Mouse (Mus musculus): ENCODE results near the gene Aig1. TPM values are rescaled to one million over a fixed set of nuclear protein-coding genes. Genes with fewer than 3 reads are reported as not detected.

Aig1 gene
- total and polyA plus RNA-seq, 3 experiments: 54.5 to 71.0 (median 62.8) TPM

- no peaks in the 10 kb centered on the region for H3K4me1 ChIP-seq (ENCODE audit: control insufficient read depth, insufficient read depth, low read length)
- intact Hi-C loops (cut with DNase I): no loop called here
- H3K27me3 ChIP-seq (ENCODE audit: control insufficient read depth, insufficient read depth, low read length): no peaks in the 10 kb centered on the region
- no peaks in the 10 kb centered on the region for H3K79me2 ChIP-seq (replicated peaks; ENCODE audit: control insufficient read depth, insufficient read depth, low read length)
- no peak for TF ChIP-seq EP300 (IDR thresholded peaks at IDR 0.05; ENCODE audit: insufficient read depth, low read depth, low read length)
- TF ChIP-seq POLR2A (IDR thresholded peaks at IDR 0.05; ENCODE audit: insufficient read depth, low read depth, low read length): no peak
- TF ChIP-seq CTCF (IDR thresholded peaks at IDR 0.05): no peak
- 80% methylated on average over 9 of the region's 9 CpGs for WGBS
- no peak overlapping the region for H3K9ac ChIP-seq (ENCODE audit: low read depth, low read length)
- H3K36me3 ChIP-seq (ENCODE audit: control insufficient read depth, insufficient read depth, low read length): no peaks in the 10 kb centered on the region; the same call in 1 of the 2 replicates
- no peak overlapping the region for H3K4me3 ChIP-seq
- no peak for DNase-seq
- no peak overlapping the region for H3K27ac ChIP-seq
These were observed 80.7 kb downstream of the Aig1 start for GRCm38 (mm10) chr10:13788057-13788456.

GRCm38 (mm10) chr10:13782774-13783173, 86.0 kb downstream of the Aig1 start:
- Histone ChIP-seq H3K36me3 (ENCODE audit: control insufficient read depth, insufficient read depth, low read length) (no peaks in the 10 kb centered on the region), H3K27me3 (ENCODE audit: control insufficient read depth, insufficient read depth, low read length) (no peaks in the 10 kb centered on the region), H3K79me2 (replicated peaks; ENCODE audit: control insufficient read depth, insufficient read depth, low read length) (no peaks in the 10 kb centered on the region), H3K4me1 (ENCODE audit: control insufficient read depth, insufficient read depth, low read length) (no peaks in the 10 kb centered on the region), H3K9ac (ENCODE audit: low read depth, low read length) (no peak overlapping the region), H3K4me3 (no peak overlapping the region), H3K27ac (no peak overlapping the region)
- WGBS: 78% methylated on average over 5 of the region's 5 CpGs
- no peak for TF ChIP-seq POLR2A (IDR thresholded peaks at IDR 0.05; ENCODE audit: insufficient read depth, low read depth, low read length)
- no peak for TF ChIP-seq EP300 (IDR thresholded peaks at IDR 0.05; ENCODE audit: insufficient read depth, low read depth, low read length)
- no peak for TF ChIP-seq CTCF (IDR thresholded peaks at IDR 0.05)
- intact Hi-C loops (cut with DNase I): no loop called here
- DNase-seq: no peak

DNA sequence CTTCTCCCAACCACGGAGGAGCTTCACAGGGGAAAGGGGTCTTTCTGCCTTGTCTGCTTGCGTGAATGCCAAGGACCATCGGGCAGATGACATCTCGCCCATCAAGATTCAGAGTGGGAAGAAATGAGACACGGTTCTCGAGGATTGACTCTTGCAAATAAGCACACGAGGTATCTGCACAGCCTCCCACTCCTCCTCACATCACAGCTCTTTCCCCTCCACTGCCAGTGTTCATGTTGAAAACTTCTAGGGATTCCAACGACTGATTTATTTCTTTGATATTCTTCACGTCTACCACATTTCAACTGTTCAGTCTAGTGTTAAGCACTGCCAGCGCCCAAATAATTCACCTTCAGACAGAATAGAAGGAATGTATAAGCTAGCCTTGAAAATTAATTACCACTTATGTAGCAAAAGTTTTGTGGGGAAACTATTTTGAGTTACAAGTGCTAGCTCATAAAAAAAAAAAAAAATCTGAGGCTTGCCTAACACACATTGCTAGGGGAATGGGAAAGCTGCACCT, 86.5 kb downstream of the Aig1 start:
- Histone ChIP-seq H3K79me2 (replicated peaks; ENCODE audit: control insufficient read depth, insufficient read depth, low read length) (no peaks in the 10 kb centered on the region), H3K4me3 (no peak overlapping the region), H3K9ac (ENCODE audit: low read depth, low read length) (no peak overlapping the region), H3K27me3 (ENCODE audit: control insufficient read depth, insufficient read depth, low read length) (no peaks in the 10 kb centered on the region), H3K27ac (no peak overlapping the region), H3K4me1 (ENCODE audit: control insufficient read depth, insufficient read depth, low read length) (no peaks in the 10 kb centered on the region), H3K36me3 (ENCODE audit: control insufficient read depth, insufficient read depth, low read length) (no peaks in the 10 kb centered on the region)
- 86% methylated on average over 10 of the region's 10 CpGs for WGBS
- TF ChIP-seq CTCF (IDR thresholded peaks at IDR 0.05) (no peak), POLR2A (IDR thresholded peaks at IDR 0.05; ENCODE audit: insufficient read depth, low read depth, low read length) (no peak), EP300 (IDR thresholded peaks at IDR 0.05; ENCODE audit: insufficient read depth, low read depth, low read length) (no peak)
- DNase-seq: no peak
- intact Hi-C loops (cut with DNase I): no loop called here

- H3K27ac ChIP-seq: no peak overlapping the region
- H3K9ac ChIP-seq (ENCODE audit: low read depth, low read length): no peak overlapping the region
- intact Hi-C loops (cut with DNase I): no loop called here
- no peaks in the 10 kb centered on the region for H3K79me2 ChIP-seq (replicated peaks; ENCODE audit: control insufficient read depth, insufficient read depth, low read length)
- DNase-seq: no peak
- H3K36me3 ChIP-seq (ENCODE audit: control insufficient read depth, insufficient read depth, low read length): no peaks in the 10 kb centered on the region; the same call in 1 of the 2 replicates
- no peak overlapping the region for H3K4me3 ChIP-seq
- H3K4me1 ChIP-seq (ENCODE audit: control insufficient read depth, insufficient read depth, low read length): no peaks in the 10 kb centered on the region; the same call in 1 of the 2 replicates
- 69% methylated on average over 3 of the region's 3 CpGs for WGBS
- TF ChIP-seq CTCF (IDR thresholded peaks at IDR 0.05) (no peak), EP300 (IDR thresholded peaks at IDR 0.05; ENCODE audit: insufficient read depth, low read depth, low read length) (no peak), POLR2A (IDR thresholded peaks at IDR 0.05; ENCODE audit: insufficient read depth, low read depth, low read length) (no peak)
- H3K27me3 ChIP-seq (ENCODE audit: control insufficient read depth, insufficient read depth, low read length): no peaks in the 10 kb centered on the region
These were observed 92.8 kb downstream of the Aig1 start for GRCm38 (mm10) chr10:13776014-13776413.

- intact Hi-C loops (cut with DNase I): no loop called here
- peaks cover under 1% of the 10 kb centered on the region for H3K36me3 ChIP-seq (ENCODE audit: control insufficient read depth, insufficient read depth, low read length)
- H3K27me3 ChIP-seq (ENCODE audit: control insufficient read depth, insufficient read depth, low read length): no peaks in the 10 kb centered on the region
- H3K4me3 ChIP-seq: no peak overlapping the region
- WGBS: 99% methylated on average over 2 of the region's 2 CpGs
- no peak for DNase-seq
- no peaks in the 10 kb centered on the region for H3K79me2 ChIP-seq (replicated peaks; ENCODE audit: control insufficient read depth, insufficient read depth, low read length)
- H3K27ac ChIP-seq: no peak overlapping the region
- no peak overlapping the region for H3K9ac ChIP-seq (ENCODE audit: low read depth, low read length)
- TF ChIP-seq POLR2A (IDR thresholded peaks at IDR 0.05; ENCODE audit: insufficient read depth, low read depth, low read length) (no peak), EP300 (IDR thresholded peaks at IDR 0.05; ENCODE audit: insufficient read depth, low read depth, low read length) (no peak), CTCF (IDR thresholded peaks at IDR 0.05) (no peak)
- H3K4me1 ChIP-seq (ENCODE audit: control insufficient read depth, insufficient read depth, low read length): no peaks in the 10 kb centered on the region; the same call in 1 of the 2 replicates
These were observed 93.4 kb downstream of the Aig1 start for GRCm38 (mm10) chr10:13775411-13775810.

DNA sequence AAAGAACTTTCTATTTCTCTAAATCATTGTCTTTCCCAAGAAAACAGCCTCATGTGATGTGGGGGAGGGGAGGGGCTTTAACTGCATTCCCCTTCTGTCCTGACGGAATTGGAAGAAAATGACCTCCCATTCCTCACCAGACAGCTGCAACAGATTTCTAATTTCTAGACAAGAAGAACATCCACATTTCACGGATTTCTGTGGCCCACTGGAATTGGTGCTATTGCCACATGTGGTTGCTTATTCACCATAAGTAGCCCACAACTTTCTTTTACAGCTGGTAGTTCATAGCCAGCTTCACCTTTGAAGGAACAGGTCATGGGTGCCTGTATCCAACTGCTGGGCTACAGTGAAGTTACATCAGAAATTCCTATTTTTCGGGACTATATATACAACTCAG, 93.9 kb downstream of the Aig1 start:
- Histone ChIP-seq H3K4me1 (ENCODE audit: control insufficient read depth, insufficient read depth, low read length) (no peaks in the 10 kb centered on the region; the same call in 1 of the 2 replicates), H3K27me3 (ENCODE audit: control insufficient read depth, insufficient read depth, low read length) (no peaks in the 10 kb centered on the region), H3K4me3 (no peak overlapping the region), H3K79me2 (replicated peaks; ENCODE audit: control insufficient read depth, insufficient read depth, low read length) (no peaks in the 10 kb centered on the region), H3K36me3 (ENCODE audit: control insufficient read depth, insufficient read depth, low read length) (peaks cover 4% of the 10 kb centered on the region), H3K27ac (no peak overlapping the region), H3K9ac (ENCODE audit: low read depth, low read length) (no peak overlapping the region)
- intact Hi-C loops (cut with DNase I): no loop called here
- TF ChIP-seq CTCF (IDR thresholded peaks at IDR 0.05) (no peak), POLR2A (IDR thresholded peaks at IDR 0.05; ENCODE audit: insufficient read depth, low read depth, low read length) (no peak), EP300 (IDR thresholded peaks at IDR 0.05; ENCODE audit: insufficient read depth, low read depth, low read length) (no peak)
- WGBS: 92% methylated on average over 3 of the region's 3 CpGs
- no peak for DNase-seq
